Mouse (Mus musculus) neural tube, embryonic 11.5 days (tissue): ENCODE results near the gene Dph5. TPM values are rescaled to one million over a fixed set of nuclear protein-coding genes. Genes with fewer than 3 reads are reported as not detected.

ENCODE experiments used
- ATAC-seq: fragments of 200-750 bp; cut with Nextera tagmentation; 2 replicates; pipeline ENCODE4 v1.8.0; 2017; ENCODE audit warnings: moderate number of reproducible peaks, mild to moderate bottlenecking, moderate TSS enrichment, moderate library complexity; ENCODE audit not compliant: insufficient read depth, low FRiP score, low TSS enrichment
- DNase-seq: peaks from one replicate; pipeline ENCODE4 v3.0.0-alpha.2; 2015; ENCODE audit warnings: low spot score
- H3K27ac ChIP-seq: fragments of 300-500 bp; sonication (generic); 2 replicates; pipeline ENCODE4 v1.5.1; 2014; ENCODE audit warnings: low read depth, mild to moderate bottlenecking, low read length
- H3K27me3 ChIP-seq: fragments of 300-500 bp; sonication (generic); 2 replicates; pipeline ENCODE4 v1.6.1; 2014; ENCODE audit warnings: mild to moderate bottlenecking, low read length, mixed read lengths; ENCODE audit not compliant: control insufficient read depth, insufficient read depth
- H3K36me3 ChIP-seq: fragments of 300-500 bp; sonication (generic); 2 replicates; pipeline ENCODE4 v1.6.1; 2014; ENCODE audit warnings: mild to moderate bottlenecking, low read length, moderate library complexity, mixed read lengths; ENCODE audit not compliant: control insufficient read depth, insufficient read depth
- H3K4me1 ChIP-seq: fragments of 300-500 bp; sonication (generic); 2 replicates; pipeline ENCODE4 v1.6.1; 2014; ENCODE audit warnings: low read length, mixed read lengths; ENCODE audit not compliant: control insufficient read depth, insufficient read depth
- H3K4me2 ChIP-seq: fragments of 300-500 bp; sonication (generic); 2 replicates; pipeline ENCODE4 v1.6.1; 2014; ENCODE audit warnings: low read depth, mild to moderate bottlenecking, moderate library complexity
- H3K4me3 ChIP-seq: fragments of 300-500 bp; sonication (generic); 2 replicates; pipeline ENCODE4 v1.5.1; 2014; ENCODE audit warnings: low read depth, low read length
- H3K9ac ChIP-seq: fragments of 300-500 bp; sonication (generic); 2 replicates; pipeline ENCODE4 v1.6.1; 2014; ENCODE audit warnings: mild to moderate bottlenecking, low read length
- H3K9me3 ChIP-seq: fragments of 300-500 bp; sonication (generic); 2 replicates; pipeline ENCODE4 v1.6.1; 2016; ENCODE audit warnings: low read length; ENCODE audit not compliant: control insufficient read depth
- WGBS: fragments of 180-500 bp; shearing (Covaris S2); extraction: QIAGEN DNeasy Blood & Tissue Kit; methylation state at CpG from one replicate; pipeline ENCODE4 v1.1.7; 2014; 5-methylcytosine and 5-hydroxymethylcytosine counted together
- polyA plus RNA-seq: library from polyadenylated mRNA; unstranded; fragments of >200 nt; fragmentation: Nextera tagmentation; extraction: Ambion mirVana; gene quantifications from 2 replicates; pipeline ENCODE4 v1.2.1, GENCODE M21; 2014

Dph5 gene
- polyA plus RNA-seq, 1 experiment from 2014 or later = 31.1 TPM

- Histone ChIP-seq H3K9me3 (no peaks in the 10 kb centered on the region), H3K27ac (no peak overlapping the region), H3K36me3 (0 out of 2 replicates have a peak, but pooled peaks cover 2% of the 10 kb centered on the region), H3K4me3 (no peak overlapping the region), H3K4me1 (no peaks in the 10 kb centered on the region), H3K4me2 (no peak overlapping the region), H3K9ac (no peak overlapping the region), H3K27me3 (no peaks in the 10 kb centered on the region)
- DNase-seq (no peak), ATAC-seq (no peak)
- 91% methylated on average over 10 of the region's 10 CpGs for WGBS
Measured at GRCm38 (mm10) chr3:115937807-115938206, 50.2 kb downstream of the Dph5 start.

- H3K4me1 ChIP-seq = no peaks in the 10 kb centered on the region
- H3K9ac ChIP-seq = no peak overlapping the region
- ATAC-seq (no peak), DNase-seq (no peak)
- no peak overlapping the region for H3K4me3 ChIP-seq
- no peak overlapping the region for H3K4me2 ChIP-seq
- no peaks in the 10 kb centered on the region for H3K27me3 ChIP-seq
- 95% methylated on average over 4 of the region's 4 CpGs for WGBS
- H3K9me3 ChIP-seq = no peaks in the 10 kb centered on the region
- no peak overlapping the region for H3K27ac ChIP-seq
- H3K36me3 ChIP-seq = 0 out of 2 replicates have a peak, but pooled peaks cover 2% of the 10 kb centered on the region
Measured at GRCm38 (mm10) chr3:115940510-115940909, 52.9 kb downstream of the Dph5 start.

- Histone ChIP-seq H3K9me3 (no peaks in the 10 kb centered on the region), H3K4me2 (no peak overlapping the region), H3K36me3 (0 out of 2 replicates have a peak, but pooled peaks cover 2% of the 10 kb centered on the region), H3K4me1 (no peaks in the 10 kb centered on the region), H3K27me3 (no peaks in the 10 kb centered on the region), H3K9ac (no peak overlapping the region), H3K27ac (no peak overlapping the region), H3K4me3 (no peak overlapping the region)
- 92% methylated on average over 8 of the region's 8 CpGs for WGBS
- DNase-seq (no peak), ATAC-seq (no peak)
Measured at GRCm38 (mm10) chr3:115941464-115941863, 53.8 kb downstream of the Dph5 start.

GRCm38 (mm10) chr3:115944376-115944775, 56.7 kb downstream of the Dph5 start:
- H3K4me2 ChIP-seq = no peak overlapping the region
- no peaks in the 10 kb centered on the region for H3K4me1 ChIP-seq
- WGBS = 95% methylated on average over 6 of the region's 6 CpGs
- ATAC-seq (no peak), DNase-seq (no peak)
- no peak overlapping the region for H3K4me3 ChIP-seq
- H3K36me3 ChIP-seq = 0 out of 2 replicates have a peak, but pooled peaks cover 2% of the 10 kb centered on the region
- H3K27ac ChIP-seq = no peak overlapping the region
- no peaks in the 10 kb centered on the region for H3K9me3 ChIP-seq
- H3K27me3 ChIP-seq = no peaks in the 10 kb centered on the region
- H3K9ac ChIP-seq = no peak overlapping the region

- DNase-seq (no peak), ATAC-seq (no peak)
- Histone ChIP-seq H3K9me3 (no peaks in the 10 kb centered on the region), H3K4me1 (no peaks in the 10 kb centered on the region), H3K27me3 (no peaks in the 10 kb centered on the region), H3K4me3 (no peak overlapping the region), H3K4me2 (no peak overlapping the region), H3K36me3 (0 out of 2 replicates have a peak, but pooled peaks cover 2% of the 10 kb centered on the region), H3K9ac (no peak overlapping the region), H3K27ac (no peak overlapping the region)
- WGBS = 94% methylated on average over 8 of the region's 8 CpGs
Measured at GRCm38 (mm10) chr3:115946272-115946671, 58.6 kb downstream of the Dph5 start.

- ATAC-seq = peak; percentile 79; the same call in 1 of the 2 replicates
- H3K4me3 ChIP-seq = no peak overlapping the region
- H3K27ac ChIP-seq = no peak overlapping the region
- no peak overlapping the region for H3K4me2 ChIP-seq
- peaks cover 7% of the 10 kb centered on the region; the same call in 1 of the 2 replicates for H3K36me3 ChIP-seq
- no peaks in the 10 kb centered on the region for H3K27me3 ChIP-seq
- no peak overlapping the region for H3K9ac ChIP-seq
- DNase-seq = no peak
- H3K9me3 ChIP-seq = no peaks in the 10 kb centered on the region
- WGBS = 72% methylated on average over 3 of the region's 3 CpGs
- H3K4me1 ChIP-seq = no peaks in the 10 kb centered on the region
Measured at GRCm38 (mm10) chr3:115949220-115949920, 61.7 kb downstream of the Dph5 start.

- H3K4me1 ChIP-seq = no peaks in the 10 kb centered on the region
- DNase-seq (no peak), ATAC-seq (no peak)
- no peaks in the 10 kb centered on the region for H3K9me3 ChIP-seq
- no peaks in the 10 kb centered on the region for H3K27me3 ChIP-seq
- WGBS = 91% methylated on average over 6 of the region's 6 CpGs
- H3K9ac ChIP-seq = no peak overlapping the region
- peaks cover 7% of the 10 kb centered on the region; the same call in 1 of the 2 replicates for H3K36me3 ChIP-seq
- H3K27ac ChIP-seq = no peak overlapping the region
- no peak overlapping the region for H3K4me3 ChIP-seq
- H3K4me2 ChIP-seq = no peak overlapping the region
Measured at GRCm38 (mm10) chr3:115949921-115950877, 62.6 kb downstream of the Dph5 start.

- Histone ChIP-seq H3K9me3 (no peaks in the 10 kb centered on the region), H3K4me3 (no peak overlapping the region), H3K4me1 (no peaks in the 10 kb centered on the region), H3K36me3 (peaks cover 7% of the 10 kb centered on the region; the same call in 1 of the 2 replicates), H3K9ac (no peak overlapping the region), H3K27ac (no peak overlapping the region), H3K4me2 (no peak overlapping the region), H3K27me3 (no peaks in the 10 kb centered on the region)
- DNase-seq (no peak), ATAC-seq (no peak)
- 74% methylated on average over 3 of the region's 3 CpGs for WGBS
Measured at GRCm38 (mm10) chr3:115951221-115951620, 63.6 kb downstream of the Dph5 start.
